Mouse (Mus musculus): ENCODE measurements around the gene Mbd3l2. TPM values are rescaled to one million over a fixed set of nuclear protein-coding genes. Genes with fewer than 3 reads are reported as not detected.

Gene Mbd3l2
- polyA plus RNA-seq, 1 experiment from 2014 or later, result not detected

Small RNAs within 50 kb of the gene (microRNA-seq; reads per million reads assigned to microRNA genes)
- not detected for gene Gm22854

Other genes with a start within 250 kb of the Mbd3l2 start
- 132 and 140 TPM in 2 replicates for gene Chordc1, start 138.5 kb upstream of the Mbd3l2 start, polyA plus RNA-seq (2016; fragmentation: Nextera tagmentation; extraction: Ambion mirVana)
- gene Naalad2, start 27.7 kb upstream of the Mbd3l2 start, polyA plus RNA-seq (2016; fragmentation: Nextera tagmentation; extraction: Ambion mirVana), result 1.2 and 1.4 TPM in 2 replicates
- not detected in 2 replicates for gene Ubtfl1, start 26.2 kb upstream of the Mbd3l2 start, polyA plus RNA-seq (2016; fragmentation: Nextera tagmentation; extraction: Ambion mirVana)
- gene Zfp558, start 47.6 kb downstream of the Mbd3l2 start, polyA plus RNA-seq (2016; fragmentation: Nextera tagmentation; extraction: Ambion mirVana), result 12.4 and 12.6 TPM in 2 replicates
- not detected in 2 replicates for gene Mbd3l1, start 47.7 kb downstream of the Mbd3l2 start, polyA plus RNA-seq (2016; fragmentation: Nextera tagmentation; extraction: Ambion mirVana)
- not detected in 2 replicates for gene Muc16, start 243.9 kb downstream of the Mbd3l2 start, polyA plus RNA-seq (2016; fragmentation: Nextera tagmentation; extraction: Ambion mirVana)

Data from limb, embryonic 12.5 days (tissue).